Comparison of ENCODE assay signal across 8 mouse cellular contexts in the genomic region with DNA sequence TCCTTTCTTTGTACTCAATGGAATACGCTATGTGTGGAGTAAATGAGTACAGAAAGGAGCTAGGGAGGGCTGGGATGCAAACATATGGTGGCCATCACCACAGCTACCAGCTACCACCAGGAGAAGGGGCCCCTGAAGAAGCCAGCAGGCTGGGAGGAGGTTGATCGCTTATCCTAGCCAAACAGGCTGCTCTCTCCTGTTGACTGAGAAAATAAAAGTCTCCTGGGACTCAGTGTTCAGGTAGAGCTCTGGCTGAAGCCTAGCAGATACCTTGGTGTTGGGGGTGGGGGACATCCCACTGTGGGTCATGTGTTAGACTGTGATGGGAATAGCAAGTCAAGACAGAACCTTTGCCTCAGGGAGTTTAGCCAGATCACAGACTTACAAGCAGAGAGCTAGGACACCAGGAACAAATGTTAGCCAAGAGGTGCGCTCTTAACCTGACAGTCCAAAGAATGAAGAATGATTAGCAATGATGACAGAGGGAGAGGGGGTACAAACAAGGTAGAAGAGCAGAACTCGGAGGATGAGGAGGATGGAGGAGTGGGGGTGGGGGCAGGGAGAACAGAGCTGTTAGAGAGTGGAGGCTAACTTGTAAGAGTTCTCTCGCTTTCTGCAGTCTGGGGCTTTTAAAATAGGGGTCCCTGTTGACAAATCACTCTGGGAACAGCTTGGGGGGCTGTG. TPM values are rescaled to one million over a fixed set of nuclear protein-coding genes. Genes with fewer than 3 reads are reported as not detected.
DNase-seq lines count a peak whose midpoint lies in the region; ATAC-seq lines count a peak whose summit lies in the region.

No protein-coding gene starts in this region.

- peak overlapping the region; percentile 81 for H3K27ac ChIP-seq in hindbrain, embryonic 12.5 days
- peak overlapping the region; percentile 71 for H3K27ac ChIP-seq in midbrain, embryonic 10.5 days (replicated peaks)

- no peak overlapping the region for H3K4me3 ChIP-seq in hindbrain, embryonic 12.5 days
- no peak overlapping the region for H3K4me3 ChIP-seq in midbrain, embryonic 10.5 days

- DNase-seq in embryo, embryonic 10 days (ENCODE audit: low spot score) = peak; percentile 49
- no peak for DNase-seq in embryo, embryonic 10.5 days (ENCODE audit: low spot score)
- DNase-seq in ZHBTc4 (ENCODE audit: low read depth, low spot score) = peak; percentile 33
- no peak for DNase-seq in midbrain, embryonic 10.5 days (ENCODE audit: low spot score)
- DNase-seq in cerebellum, postnatal 25 days = no peak
- DNase-seq in gastrocnemius, adult 18-20 months (ENCODE audit: low spot score) = no peak

- H3K36me3 ChIP-seq in hindbrain, embryonic 12.5 days = no peaks in the 10 kb centered on the region
- H3K36me3 ChIP-seq in midbrain, embryonic 10.5 days = no peaks in the 10 kb centered on the region

- 43% methylated on average over 5 of the region's 5 CpGs for WGBS in hindbrain, embryonic 12.5 days
- 67% methylated on average over 5 of the region's 5 CpGs for WGBS in midbrain, embryonic 10.5 days

- H3K4me2 ChIP-seq in hindbrain, embryonic 12.5 days (replicated peaks) = no peak overlapping the region

- peaks cover 45% of the 10 kb centered on the region for H3K4me1 ChIP-seq in hindbrain, embryonic 12.5 days
- H3K4me1 ChIP-seq in midbrain, embryonic 10.5 days = peaks cover 49% of the 10 kb centered on the region

- no peaks in the 10 kb centered on the region for H3K27me3 ChIP-seq in hindbrain, embryonic 12.5 days
- no peaks in the 10 kb centered on the region for H3K27me3 ChIP-seq in midbrain, embryonic 10.5 days (ENCODE audit: low read depth, poor library complexity, severe bottlenecking)

- no peak overlapping the region for H3K9ac ChIP-seq in hindbrain, embryonic 12.5 days

- no peaks in the 10 kb centered on the region for H3K9me3 ChIP-seq in hindbrain, embryonic 12.5 days (replicated peaks)
- no peaks in the 10 kb centered on the region for H3K9me3 ChIP-seq in midbrain, embryonic 10.5 days (replicated peaks)

- peak; percentile 41 for ATAC-seq in hindbrain, embryonic 12.5 days (ENCODE audit: low FRiP score)
- no peak for ATAC-seq in cerebellum, adult (ENCODE audit: insufficient number of reproducible peaks, low FRiP score, low TSS enrichment)

RNA-seq across cellular contexts. Expression of a gene that starts 57.9 kb away (rescaled TPM):
- polyA plus RNA-seq in hindbrain, embryonic 12.5 days (2016; fragmentation: Nextera tagmentation; extraction: Ambion mirVana) = 40.8 and 45.4 TPM in 2 replicates
- 17.6 and 26.2 TPM in 2 replicates for polyA plus RNA-seq in midbrain, embryonic 10.5 days (2016; fragmentation: Nextera tagmentation; extraction: Ambion mirVana)
- 10 to 100 TPM; 61.5 to 67.2 TPM for total RNA-seq in gastrocnemius, adult 18-20 months (2021)

RNA-seq across cellular contexts. Expression of a gene that starts 58.4 kb away (rescaled TPM):
- polyA plus RNA-seq in hindbrain, embryonic 12.5 days (2016; fragmentation: Nextera tagmentation; extraction: Ambion mirVana) = 5.0 and 6.7 TPM in 2 replicates
- polyA plus RNA-seq in midbrain, embryonic 10.5 days (2016; fragmentation: Nextera tagmentation; extraction: Ambion mirVana) = 1.7 and 1.8 TPM in 2 replicates
- 1 to 10 TPM; 1.0 to 1.4 TPM for total RNA-seq in gastrocnemius, adult 18-20 months (2021)

Comparison
In these comparisons a context has a peak if more than half of its experiments do, and no peak if none do; other contexts are left out.
1. DNase-seq: peak in embryo, embryonic 10 days (single experiment) and ZHBTc4 (single experiment); none in embryo, embryonic 10.5 days (single experiment), midbrain, embryonic 10.5 days (single experiment), cerebellum, postnatal 25 days (0 of 2) and gastrocnemius, adult 18-20 months (single experiment).